Mouse (Mus musculus) cerebellum, adult 18-20 months (tissue): ENCODE data around the gene Dcp1a.

Experiments
- DNase-seq, 2 experiments: peaks; one replicate each; pipeline ENCODE4 v3.0.0; 2021

The Dcp1a gene

GRCm38 (mm10) chr14:30562343-30562742 lies 83.0 kb downstream of the Dcp1a start:
- DNase-seq: no peak

DNA sequence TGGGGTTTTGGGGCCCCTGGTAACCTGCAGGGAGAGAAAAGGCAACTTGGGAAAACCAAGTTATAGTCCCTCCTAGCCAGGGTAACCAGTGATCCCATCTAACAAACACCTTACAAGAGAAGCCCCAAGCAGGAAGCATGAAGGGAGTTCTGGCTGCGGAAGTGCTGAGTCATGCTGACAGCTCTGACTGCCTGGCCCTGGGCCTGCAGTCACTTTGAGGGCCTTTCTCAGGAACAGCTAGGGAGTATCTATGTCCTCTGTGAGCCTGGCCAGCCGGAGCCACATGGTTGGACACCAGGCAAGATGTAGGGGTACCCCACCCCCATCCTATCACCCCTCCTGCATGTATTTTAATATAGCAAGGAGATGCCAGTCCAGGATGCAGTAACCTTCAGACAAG lies 85.1 kb downstream of the Dcp1a start:
- no peak for DNase-seq

- no peak for DNase-seq
These were observed 87.0 kb downstream of the Dcp1a start for GRCm38 (mm10) chr14:30566317-30566716.

- no peak for DNase-seq
These were observed 88.7 kb downstream of the Dcp1a start for GRCm38 (mm10) chr14:30568016-30568415.

DNA sequence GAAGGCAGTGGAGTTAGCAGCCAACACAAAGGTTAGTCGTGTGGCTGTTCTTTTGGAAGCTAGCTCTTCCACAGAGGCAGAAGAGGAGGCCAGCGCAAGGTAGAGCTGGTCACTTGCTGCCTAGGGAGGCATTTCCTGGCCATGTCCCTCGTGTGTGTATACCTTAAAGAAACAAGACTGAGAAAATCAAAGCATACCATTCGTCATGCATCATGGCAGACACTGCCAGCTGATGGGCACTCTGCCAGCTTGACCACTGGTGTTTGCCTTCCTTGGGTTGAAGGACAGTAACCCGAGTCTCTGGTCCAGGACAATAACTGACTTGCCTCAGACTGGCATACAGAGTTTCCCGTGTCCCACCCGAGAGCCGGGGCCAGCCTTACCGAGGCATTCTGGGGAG lies 91.0 kb downstream of the Dcp1a start:
- DNase-seq: no peak

- no peak for DNase-seq
These were observed 92.9 kb downstream of the Dcp1a start for GRCm38 (mm10) chr14:30572253-30572652.

- DNase-seq: no peak
These were observed 93.9 kb downstream of the Dcp1a start for GRCm38 (mm10) chr14:30573235-30573634.

DNA sequence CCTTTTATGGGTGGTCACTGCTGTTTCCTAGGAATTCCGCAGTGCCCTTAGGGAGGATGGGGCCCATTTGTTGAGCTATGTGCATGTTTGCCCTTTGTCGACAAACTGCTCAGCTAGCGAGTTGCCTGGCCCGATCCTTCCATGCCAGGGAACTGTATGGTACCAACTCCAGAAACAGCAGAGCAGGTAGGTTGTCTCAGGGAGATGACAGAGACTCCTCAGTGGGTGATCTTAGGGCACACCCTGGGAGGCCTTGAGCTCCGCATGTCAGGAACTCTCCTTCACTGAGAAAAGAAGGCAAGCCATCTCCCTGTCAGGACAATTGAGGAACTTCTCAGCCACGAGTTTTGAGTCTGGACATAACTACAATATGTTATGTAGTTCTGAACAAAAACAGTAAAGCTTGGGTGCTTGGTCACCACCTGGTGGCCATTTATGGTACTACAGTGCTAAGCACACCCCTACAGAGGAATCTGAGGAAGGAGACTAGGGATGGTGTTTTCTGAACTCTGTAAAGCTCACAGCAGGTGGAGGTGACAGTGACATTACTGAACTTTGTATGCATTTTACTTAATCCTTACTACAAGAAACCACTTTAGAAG lies 94.7 kb downstream of the Dcp1a start:
- peak; percentile 76 to 82 for DNase-seq

DNA sequence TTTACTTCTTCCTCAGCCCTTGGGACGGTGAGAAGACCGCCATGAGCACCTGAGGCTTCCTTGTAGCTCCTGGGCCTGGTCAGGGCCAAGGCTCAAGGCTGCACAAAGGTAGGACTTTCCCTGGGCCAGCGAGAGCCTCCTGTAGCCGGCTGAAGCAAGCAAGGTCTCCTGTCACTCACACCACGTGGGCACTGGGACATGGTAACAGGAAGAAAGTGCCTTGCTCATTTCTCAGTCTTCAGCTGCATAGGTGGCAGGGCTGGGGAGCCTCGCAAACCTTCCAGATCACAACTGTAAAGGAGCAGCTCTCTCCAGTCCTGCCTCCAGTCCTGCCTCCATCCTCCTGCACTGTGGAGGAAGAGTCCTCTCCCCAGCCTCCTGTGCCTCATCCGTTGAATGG lies 96.5 kb downstream of the Dcp1a start:
- DNase-seq: no peak

DNA sequence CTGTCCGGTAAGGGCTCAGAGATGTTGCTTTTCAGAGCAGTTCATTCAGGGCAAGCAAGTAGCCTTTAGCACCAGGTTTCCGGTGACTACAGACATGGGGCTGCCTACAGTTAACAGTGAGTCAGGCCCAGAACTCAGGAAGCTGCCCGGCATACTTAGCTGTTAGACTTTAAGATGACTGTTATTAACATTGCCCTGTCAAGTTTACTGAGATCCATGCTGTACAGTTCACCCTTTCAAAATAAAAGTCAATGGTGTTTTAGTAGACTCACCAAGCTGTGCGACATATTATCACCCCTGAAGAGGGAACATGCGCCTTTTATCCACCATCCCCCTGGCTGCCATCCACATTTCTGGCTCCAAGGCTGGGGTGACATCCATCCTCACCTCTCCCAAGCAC lies 96.9 kb downstream of the Dcp1a start:
- no peak for DNase-seq
